Mouse (Mus musculus): ENCODE results near the gene Zfp385b. TPM values are rescaled to one million over a fixed set of nuclear protein-coding genes. Genes with fewer than 3 reads are reported as not detected.

The Zfp385b gene
- polyA plus RNA-seq, 1 experiment from 2014 or later, result 4.7 TPM

DNA sequence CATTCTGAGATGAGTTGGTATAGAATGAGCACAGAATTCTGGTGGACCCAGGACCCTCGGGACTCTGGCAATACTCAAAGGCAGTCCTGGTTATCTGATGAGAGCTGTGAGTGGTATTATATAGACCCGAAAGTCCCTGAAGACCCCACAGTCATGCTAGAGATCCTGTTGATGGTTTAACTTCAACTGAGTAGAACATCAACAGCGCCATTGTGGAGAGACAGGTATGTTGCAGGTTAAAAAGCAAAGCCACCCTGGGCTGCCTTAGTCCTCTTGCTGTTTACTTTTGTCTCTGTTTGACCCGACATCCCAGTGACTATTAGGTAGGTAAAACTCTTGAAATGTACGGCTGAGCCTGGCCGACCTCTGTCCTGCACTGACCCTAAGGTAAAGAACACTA is 431.3 kb downstream of the Zfp385b start:
- H3K36me3 ChIP-seq (ENCODE audit: control insufficient read depth, insufficient read depth, low read length), result no peaks in the 10 kb centered on the region
- H3K9ac ChIP-seq (ENCODE audit: low read length), result no peak overlapping the region
- no peak overlapping the region for H3K4me3 ChIP-seq (ENCODE audit: low read depth, low read length)
- no peaks in the 10 kb centered on the region for H3K9me3 ChIP-seq (replicated peaks; ENCODE audit: control insufficient read depth, low read length)
- no peaks in the 10 kb centered on the region for H3K4me1 ChIP-seq (ENCODE audit: control insufficient read depth, insufficient read depth, low read length)
- WGBS, result 87% methylated on average over 6 of the region's 6 CpGs
- no peak for ATAC-seq
- DNase-seq (ENCODE audit: low spot score), result no peak
- no peak overlapping the region for H3K27ac ChIP-seq (ENCODE audit: low read depth, low read length)
- H3K27me3 ChIP-seq (replicated peaks; ENCODE audit: control insufficient read depth, insufficient read depth, low read length), result no peaks in the 10 kb centered on the region
- H3K4me2 ChIP-seq (ENCODE audit: low read length), result no peak overlapping the region

GRCm38 (mm10) chr2:77386515-77386914 is 432.9 kb downstream of the Zfp385b start:
- Histone ChIP-seq H3K4me1 (ENCODE audit: control insufficient read depth, insufficient read depth, low read length) (no peaks in the 10 kb centered on the region), H3K4me2 (ENCODE audit: low read length) (no peak overlapping the region), H3K36me3 (ENCODE audit: control insufficient read depth, insufficient read depth, low read length) (no peaks in the 10 kb centered on the region), H3K27me3 (replicated peaks; ENCODE audit: control insufficient read depth, insufficient read depth, low read length) (no peaks in the 10 kb centered on the region), H3K9ac (ENCODE audit: low read length) (no peak overlapping the region), H3K4me3 (ENCODE audit: low read depth, low read length) (no peak overlapping the region), H3K27ac (ENCODE audit: low read depth, low read length) (no peak overlapping the region), H3K9me3 (replicated peaks; ENCODE audit: control insufficient read depth, low read length) (no peaks in the 10 kb centered on the region)
- DNase-seq (ENCODE audit: low spot score) (peak; percentile 56), ATAC-seq (no peak)
- 35% methylated on average over 5 of the region's 5 CpGs for WGBS

DNA sequence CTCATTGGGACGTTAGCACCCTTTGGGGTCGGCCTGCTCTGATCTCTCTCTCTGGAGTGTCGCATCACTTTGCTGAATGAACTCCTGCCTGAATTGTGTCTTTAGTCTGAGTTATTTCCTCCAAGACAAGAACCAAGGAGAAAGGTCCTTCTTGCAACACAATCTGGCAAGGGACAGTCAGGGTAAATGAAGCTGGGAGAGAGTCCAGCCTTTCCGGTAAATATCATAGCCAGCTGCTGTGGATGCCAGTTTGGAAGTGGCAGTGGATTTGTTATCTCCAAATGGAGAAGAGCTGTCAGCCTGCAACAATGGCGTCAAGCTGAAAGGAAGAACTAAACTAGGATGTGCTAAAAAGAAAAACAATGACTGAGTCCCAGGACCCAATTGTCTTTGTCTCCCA is 436.7 kb downstream of the Zfp385b start:
- H3K4me1 ChIP-seq (ENCODE audit: control insufficient read depth, insufficient read depth, low read length), result no peaks in the 10 kb centered on the region
- H3K4me2 ChIP-seq (ENCODE audit: low read length), result no peak overlapping the region
- H3K27ac ChIP-seq (ENCODE audit: low read depth, low read length), result no peak overlapping the region
- no peaks in the 10 kb centered on the region for H3K9me3 ChIP-seq (replicated peaks; ENCODE audit: control insufficient read depth, low read length)
- H3K27me3 ChIP-seq (replicated peaks; ENCODE audit: control insufficient read depth, insufficient read depth, low read length), result no peaks in the 10 kb centered on the region
- H3K4me3 ChIP-seq (ENCODE audit: low read depth, low read length), result no peak overlapping the region
- no peaks in the 10 kb centered on the region for H3K36me3 ChIP-seq (ENCODE audit: control insufficient read depth, insufficient read depth, low read length)
- no peak overlapping the region for H3K9ac ChIP-seq (ENCODE audit: low read length)
- 85% methylated on average over 5 of the region's 5 CpGs for WGBS
- DNase-seq (ENCODE audit: low spot score) (no peak), ATAC-seq (no peak)

DNA sequence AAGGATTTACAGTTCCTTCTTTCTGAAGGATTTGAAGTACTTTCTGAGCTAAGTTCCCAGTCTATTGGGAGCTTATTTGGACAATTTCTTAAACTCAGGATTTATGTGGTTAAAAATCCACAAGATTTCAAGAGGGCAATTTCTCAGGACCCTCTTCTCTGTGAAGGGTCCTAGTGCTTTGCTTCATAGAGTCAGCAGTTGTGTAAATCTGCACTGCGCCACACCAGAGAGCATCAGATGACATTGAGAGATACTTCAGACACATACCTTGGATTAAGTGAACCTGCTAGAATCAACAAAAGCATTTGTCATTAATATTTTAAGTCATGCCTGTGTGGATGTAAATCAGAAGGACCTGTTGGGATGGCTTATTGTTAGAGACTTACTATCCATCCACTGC is 439.5 kb downstream of the Zfp385b start:
- no peaks in the 10 kb centered on the region for H3K4me1 ChIP-seq (ENCODE audit: control insufficient read depth, insufficient read depth, low read length)
- WGBS, result 97% methylated on average over 1 of the region's 1 CpGs
- H3K27ac ChIP-seq (ENCODE audit: low read depth, low read length), result no peak overlapping the region
- H3K36me3 ChIP-seq (ENCODE audit: control insufficient read depth, insufficient read depth, low read length), result no peaks in the 10 kb centered on the region
- no peak overlapping the region for H3K9ac ChIP-seq (ENCODE audit: low read length)
- DNase-seq (ENCODE audit: low spot score) (no peak), ATAC-seq (no peak)
- H3K27me3 ChIP-seq (replicated peaks; ENCODE audit: control insufficient read depth, insufficient read depth, low read length), result no peaks in the 10 kb centered on the region
- H3K4me3 ChIP-seq (ENCODE audit: low read depth, low read length), result no peak overlapping the region
- H3K4me2 ChIP-seq (ENCODE audit: low read length), result no peak overlapping the region
- no peaks in the 10 kb centered on the region for H3K9me3 ChIP-seq (replicated peaks; ENCODE audit: control insufficient read depth, low read length)

GRCm38 (mm10) chr2:77379332-77379731 is 440.1 kb downstream of the Zfp385b start:
- H3K4me1 ChIP-seq (ENCODE audit: control insufficient read depth, insufficient read depth, low read length), result no peaks in the 10 kb centered on the region
- no peak overlapping the region for H3K9ac ChIP-seq (ENCODE audit: low read length)
- no peaks in the 10 kb centered on the region for H3K9me3 ChIP-seq (replicated peaks; ENCODE audit: control insufficient read depth, low read length)
- ATAC-seq, result no peak
- 93% methylated on average over 5 of the region's 5 CpGs for WGBS
- no peaks in the 10 kb centered on the region for H3K36me3 ChIP-seq (ENCODE audit: control insufficient read depth, insufficient read depth, low read length)
- H3K27ac ChIP-seq (ENCODE audit: low read depth, low read length), result no peak overlapping the region
- H3K4me3 ChIP-seq (ENCODE audit: low read depth, low read length), result no peak overlapping the region
- H3K27me3 ChIP-seq (replicated peaks; ENCODE audit: control insufficient read depth, insufficient read depth, low read length), result no peaks in the 10 kb centered on the region
- no peak for DNase-seq (ENCODE audit: low spot score)
- H3K4me2 ChIP-seq (ENCODE audit: low read length), result no peak overlapping the region

DNA sequence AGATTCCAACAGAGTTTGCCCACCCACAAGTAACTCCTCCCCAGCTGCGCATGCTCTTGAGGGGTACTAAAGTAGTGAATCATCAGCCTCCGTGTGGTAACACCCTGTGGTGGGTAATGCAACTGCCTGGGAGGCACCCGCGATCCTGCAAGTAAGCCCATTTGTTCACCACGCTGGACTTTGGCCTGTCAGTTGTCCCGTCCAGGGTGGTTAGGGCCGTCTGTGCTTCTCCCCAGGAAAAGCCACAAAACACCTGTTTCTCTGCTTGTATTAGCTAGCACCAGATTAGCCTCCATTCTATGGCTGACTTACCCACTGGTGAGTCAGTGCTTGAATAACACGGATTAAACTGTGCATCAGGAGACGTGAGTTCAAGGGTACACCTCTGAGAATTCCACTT is 442.6 kb downstream of the Zfp385b start:
- Histone ChIP-seq H3K36me3 (ENCODE audit: control insufficient read depth, insufficient read depth, low read length) (no peaks in the 10 kb centered on the region), H3K27me3 (replicated peaks; ENCODE audit: control insufficient read depth, insufficient read depth, low read length) (no peaks in the 10 kb centered on the region), H3K27ac (ENCODE audit: low read depth, low read length) (no peak overlapping the region), H3K9ac (ENCODE audit: low read length) (no peak overlapping the region), H3K4me3 (ENCODE audit: low read depth, low read length) (no peak overlapping the region), H3K4me2 (ENCODE audit: low read length) (no peak overlapping the region), H3K9me3 (replicated peaks; ENCODE audit: control insufficient read depth, low read length) (no peaks in the 10 kb centered on the region), H3K4me1 (ENCODE audit: control insufficient read depth, insufficient read depth, low read length) (no peaks in the 10 kb centered on the region)
- DNase-seq (ENCODE audit: low spot score) (no peak), ATAC-seq (no peak)
- WGBS, result 80% methylated on average over 9 of the region's 9 CpGs

DNA sequence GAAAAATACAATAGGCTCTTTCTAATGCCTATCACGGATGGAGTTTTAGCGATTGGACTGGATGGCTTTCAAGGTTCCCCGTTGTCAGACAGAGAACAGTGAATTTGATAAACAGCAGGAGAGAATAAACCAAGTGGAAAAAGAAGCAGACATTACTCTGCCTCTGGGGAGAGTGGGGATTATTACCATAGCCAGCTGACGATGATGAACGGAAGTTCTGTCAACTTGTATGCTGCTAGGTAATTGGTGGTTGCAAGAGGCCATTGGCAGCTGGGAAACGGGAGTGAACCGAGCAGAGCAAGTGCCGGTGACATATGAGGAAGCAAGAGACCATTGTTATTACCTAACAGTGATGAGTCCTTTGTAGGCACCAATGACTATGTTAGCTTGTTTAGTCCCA is 444.3 kb downstream of the Zfp385b start:
- 60% methylated on average over 8 of the region's 8 CpGs for WGBS
- Histone ChIP-seq H3K27me3 (replicated peaks; ENCODE audit: control insufficient read depth, insufficient read depth, low read length) (no peaks in the 10 kb centered on the region), H3K4me1 (ENCODE audit: control insufficient read depth, insufficient read depth, low read length) (no peaks in the 10 kb centered on the region), H3K4me2 (ENCODE audit: low read length) (no peak overlapping the region), H3K9me3 (replicated peaks; ENCODE audit: control insufficient read depth, low read length) (no peaks in the 10 kb centered on the region), H3K4me3 (ENCODE audit: low read depth, low read length) (no peak overlapping the region), H3K27ac (ENCODE audit: low read depth, low read length) (no peak overlapping the region), H3K36me3 (ENCODE audit: control insufficient read depth, insufficient read depth, low read length) (no peaks in the 10 kb centered on the region), H3K9ac (ENCODE audit: low read length) (no peak overlapping the region)
- ATAC-seq (no peak), DNase-seq (ENCODE audit: low spot score) (peak; percentile 25)

DNA sequence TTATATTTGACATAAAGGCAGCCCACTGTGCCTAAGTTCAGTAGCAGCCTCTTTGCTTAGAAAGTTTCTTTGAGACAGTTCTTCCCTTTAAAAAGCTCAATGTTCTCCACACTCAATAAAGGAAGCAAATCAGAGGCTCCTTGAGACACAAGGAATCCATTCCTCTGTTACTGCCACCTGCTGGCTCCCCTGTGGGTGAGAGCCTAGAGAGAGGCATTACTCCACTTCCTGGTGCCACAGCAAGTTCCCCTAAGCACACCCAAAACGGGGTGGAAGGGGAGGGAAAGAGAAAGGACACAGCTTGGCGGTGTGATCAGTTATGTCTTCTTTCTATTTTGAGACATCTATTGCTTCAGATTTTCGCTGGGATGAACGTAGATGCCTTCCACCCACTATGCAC is 450.3 kb downstream of the Zfp385b start:
- H3K27me3 ChIP-seq (replicated peaks; ENCODE audit: control insufficient read depth, insufficient read depth, low read length), result no peaks in the 10 kb centered on the region
- ATAC-seq, result no peak
- WGBS, result 64% methylated on average over 4 of the region's 4 CpGs

More for the DNA sequence above, 450.3 kb downstream of the Zfp385b start:
- H3K27ac ChIP-seq (ENCODE audit: low read depth, low read length), result no peak overlapping the region
- no peaks in the 10 kb centered on the region for H3K9me3 ChIP-seq (replicated peaks; ENCODE audit: control insufficient read depth, low read length)
- H3K36me3 ChIP-seq (ENCODE audit: control insufficient read depth, insufficient read depth, low read length), result no peaks in the 10 kb centered on the region
- H3K4me3 ChIP-seq (ENCODE audit: low read depth, low read length), result no peak overlapping the region
- no peaks in the 10 kb centered on the region for H3K4me1 ChIP-seq (ENCODE audit: control insufficient read depth, insufficient read depth, low read length)
- DNase-seq (ENCODE audit: low spot score), result no peak
- H3K9ac ChIP-seq (ENCODE audit: low read length), result no peak overlapping the region
- no peak overlapping the region for H3K4me2 ChIP-seq (ENCODE audit: low read length)

All from forebrain, embryonic 14.5 days (tissue).